8 mouse cellular contexts compared by ENCODE assay signal in genomic region chr7:98504726-98505314, GRCm38 (mm10). TPM values are rescaled to one million over a fixed set of nuclear protein-coding genes. Genes with fewer than 3 reads are reported as not detected.
A peak's percentile ranks its signal among the peaks of the same experiment; 100 is the strongest.
DNase-seq lines count a peak whose midpoint lies in the region; ATAC-seq and TF ChIP-seq lines count a peak whose summit lies in the region.

No protein-coding gene starts in this region.

- no peaks in the 10 kb centered on the region for H3K36me3 ChIP-seq in hindbrain, embryonic 13.5 days
- no peaks in the 10 kb centered on the region for H3K36me3 ChIP-seq in hindbrain, embryonic 14.5 days (replicated peaks; ENCODE audit: control insufficient read depth, insufficient read depth)

- H3K4me2 ChIP-seq in hindbrain, embryonic 13.5 days: no peak overlapping the region
- no peak overlapping the region for H3K4me2 ChIP-seq in hindbrain, embryonic 14.5 days (replicated peaks)

- no peak for DNase-seq in hindbrain, embryonic 14.5 days (ENCODE audit: low spot score)
- peak; percentile 14 for DNase-seq in CD4-positive, CD25-positive, alpha-beta regulatory T cell, adult 2 months (ENCODE audit: low read depth, low spot score)
- DNase-seq in gastrocnemius, adult 2 months: peak; percentile 61
- DNase-seq in kidney, postnatal 4 days: peak; percentile 51 to 68
- no peak for DNase-seq in layer of hippocampus, postnatal 25 days (ENCODE audit: extremely low spot score in 1 of 2, low spot score in 1 of 2)
- no peak for DNase-seq in cerebellum, adult 11-12 months
- DNase-seq in cerebellum, adult 9-11 months: no peak

- intact Hi-C loops in gastrocnemius, adult 2 months (cut with DNase I): no loop called here

- H3K27ac ChIP-seq in hindbrain, embryonic 13.5 days: peak overlapping the region; percentile 8; the same call in 1 of the 2 replicates
- no peak overlapping the region for H3K27ac ChIP-seq in hindbrain, embryonic 14.5 days
- H3K27ac ChIP-seq in gastrocnemius, adult 2 months: peak overlapping the region; percentile 81

- 38% methylated on average over 5 of the region's 5 CpGs for WGBS in hindbrain, embryonic 13.5 days
- WGBS in hindbrain, embryonic 14.5 days: 42% methylated on average over 5 of the region's 5 CpGs

- no peaks in the 10 kb centered on the region for H3K9me3 ChIP-seq in hindbrain, embryonic 13.5 days
- no peaks in the 10 kb centered on the region for H3K9me3 ChIP-seq in hindbrain, embryonic 14.5 days (ENCODE audit: control insufficient read depth, low read length)

- peaks cover 37% of the 10 kb centered on the region for H3K4me1 ChIP-seq in hindbrain, embryonic 13.5 days (replicated peaks)
- H3K4me1 ChIP-seq in hindbrain, embryonic 14.5 days (replicated peaks; ENCODE audit: control insufficient read depth, insufficient read depth, low read length): peaks cover 17% of the 10 kb centered on the region; the same call in 1 of the 2 replicates

- no peak overlapping the region for H3K9ac ChIP-seq in hindbrain, embryonic 13.5 days
- no peak overlapping the region for H3K9ac ChIP-seq in hindbrain, embryonic 14.5 days

- no peak for ATAC-seq in hindbrain, embryonic 13.5 days (ENCODE audit: low FRiP score)
- no peak for ATAC-seq in hindbrain, embryonic 14.5 days (ENCODE audit: low FRiP score)

- TF ChIP-seq CTCF in gastrocnemius, adult 2 months (IDR thresholded peaks at IDR 0.05): no peak; the same call in 1 of the 2 replicates

- H3K27me3 ChIP-seq in hindbrain, embryonic 13.5 days: no peaks in the 10 kb centered on the region
- no peaks in the 10 kb centered on the region for H3K27me3 ChIP-seq in hindbrain, embryonic 14.5 days (ENCODE audit: control insufficient read depth, insufficient read depth, low read length)

- H3K4me3 ChIP-seq in hindbrain, embryonic 13.5 days: no peak overlapping the region
- H3K4me3 ChIP-seq in hindbrain, embryonic 14.5 days (replicated peaks; ENCODE audit: low read length): no peak overlapping the region
- H3K4me3 ChIP-seq in gastrocnemius, adult 2 months: no peak overlapping the region

RNA-seq across cellular contexts. Expression of gene Lrrc32, which starts 15.7 kb away (rescaled TPM):
- 3.1 and 3.9 TPM in 2 replicates for polyA plus RNA-seq in hindbrain, embryonic 13.5 days (2015; fragmentation: Nextera tagmentation; extraction: Ambion mirVana)
- polyA plus RNA-seq in hindbrain, embryonic 14.5 days (2014; fragmentation: Nextera tagmentation; extraction: Ambion mirVana): 5.1 and 7.2 TPM in 2 replicates
- 1 to 10 TPM; 3.7 to 4.6 TPM for total RNA-seq in gastrocnemius, adult 2 months (2021)
- 1 to 10 TPM; 2.7 to 3.8 TPM for total RNA-seq in layer of hippocampus, postnatal 25 days (2021)

Comparison
In these comparisons a context has a peak if more than half of its experiments do, and no peak if none do; other contexts are left out.
1. DNase-seq: peak in CD4-positive, CD25-positive, alpha-beta regulatory T cell, adult 2 months (single experiment), gastrocnemius, adult 2 months (single experiment) and kidney, postnatal 4 days (2 of 2); none in hindbrain, embryonic 14.5 days (single experiment), layer of hippocampus, postnatal 25 days (0 of 2), cerebellum, adult 11-12 months (single experiment) and cerebellum, adult 9-11 months (single experiment).